Mouse (Mus musculus) layer of hippocampus, adult 11-12 months (tissue): ENCODE results near the gene Canx.
A peak's percentile ranks its signal among the peaks of the same experiment; 100 is the strongest.

Experiments
- DNase-seq: peaks from one replicate; pipeline ENCODE4 v3.0.0; 2022; ENCODE audit warnings: low spot score

Gene Canx

GRCm38 (mm10) chr11:50275568-50276151 lies 49.8 kb downstream of the Canx start:
- no peak for DNase-seq

DNA sequence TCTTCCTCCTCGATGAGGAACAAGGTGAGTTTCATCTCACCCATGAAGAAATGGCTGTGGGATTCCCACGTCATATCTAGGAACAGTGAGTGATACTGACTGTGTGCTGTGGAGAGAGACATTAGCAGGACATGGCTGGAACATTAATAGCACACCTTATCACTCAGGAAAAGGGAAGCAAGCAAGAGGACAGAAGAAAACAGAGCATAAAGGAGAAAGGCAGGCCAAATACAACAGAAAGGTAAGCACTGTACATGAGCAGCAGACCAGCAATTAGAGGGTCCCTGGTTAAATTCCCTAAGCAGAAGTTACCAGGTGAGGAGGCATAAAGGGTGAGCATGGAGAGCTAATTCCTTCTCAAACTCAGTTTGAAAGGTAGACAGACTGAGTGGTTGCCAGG lies 50.4 kb downstream of the Canx start:
- DNase-seq, result no peak

GRCm38 (mm10) chr11:50272819-50273218 lies 52.7 kb downstream of the Canx start:
- DNase-seq, result no peak

DNA sequence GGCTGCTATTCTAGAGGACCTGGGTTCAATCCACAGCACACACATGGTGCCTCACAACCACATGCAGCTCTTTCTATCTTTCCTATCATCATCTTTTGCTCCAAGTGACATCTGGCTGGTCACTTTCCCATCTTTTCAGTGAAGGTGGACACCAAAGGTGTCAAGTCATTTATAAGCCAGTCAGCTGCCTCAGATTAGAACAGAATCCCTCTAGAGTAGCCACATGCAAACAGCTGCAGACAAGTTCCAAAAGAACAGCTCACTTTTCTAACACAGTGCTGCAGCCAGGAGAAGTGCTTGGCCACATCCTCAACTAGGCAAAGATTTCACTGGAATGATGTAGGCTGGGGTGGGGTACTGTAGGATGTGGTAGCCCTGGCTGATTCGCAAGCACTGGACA lies 55.6 kb downstream of the Canx start:
- DNase-seq, result no peak

DNA sequence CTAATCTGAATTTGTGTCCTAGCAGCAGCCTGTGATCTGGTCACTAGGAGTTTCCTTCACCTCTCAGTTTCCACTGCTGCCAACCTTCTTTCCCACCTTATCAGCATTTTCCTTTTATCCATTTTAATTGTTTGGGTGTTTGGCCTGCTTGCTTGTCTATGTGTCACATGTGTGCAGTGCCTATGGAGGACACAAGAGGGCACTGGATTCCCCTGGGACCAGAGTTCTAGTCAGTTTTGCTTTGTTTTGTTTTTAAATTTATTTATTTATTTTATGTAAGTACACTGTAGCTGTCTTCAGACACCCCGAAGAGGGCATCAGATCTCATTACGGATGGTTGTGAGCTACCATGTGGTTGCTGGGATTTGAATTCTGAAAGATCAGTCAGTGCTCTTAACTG lies 56.3 kb downstream of the Canx start:
- DNase-seq, result no peak

DNA sequence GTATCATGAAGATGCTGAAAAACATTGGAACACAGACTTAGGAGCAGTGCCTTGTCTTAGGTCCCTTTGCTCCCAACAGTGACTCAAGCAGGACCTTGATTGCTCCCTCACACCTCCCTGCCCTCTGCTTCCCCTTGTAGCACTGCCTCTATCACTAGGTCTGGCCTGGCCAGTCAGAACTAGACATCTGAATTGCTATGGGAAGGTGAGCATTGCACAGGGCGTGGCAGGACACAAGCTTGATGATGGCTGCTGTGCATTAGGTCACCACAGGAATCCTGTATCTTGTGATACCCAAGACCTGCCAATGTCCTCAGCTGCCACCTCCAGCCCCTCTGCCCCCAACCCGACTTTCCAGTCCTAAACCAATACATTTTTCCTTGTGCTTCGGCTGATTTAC lies 58.5 kb downstream of the Canx start:
- no peak for DNase-seq

DNA sequence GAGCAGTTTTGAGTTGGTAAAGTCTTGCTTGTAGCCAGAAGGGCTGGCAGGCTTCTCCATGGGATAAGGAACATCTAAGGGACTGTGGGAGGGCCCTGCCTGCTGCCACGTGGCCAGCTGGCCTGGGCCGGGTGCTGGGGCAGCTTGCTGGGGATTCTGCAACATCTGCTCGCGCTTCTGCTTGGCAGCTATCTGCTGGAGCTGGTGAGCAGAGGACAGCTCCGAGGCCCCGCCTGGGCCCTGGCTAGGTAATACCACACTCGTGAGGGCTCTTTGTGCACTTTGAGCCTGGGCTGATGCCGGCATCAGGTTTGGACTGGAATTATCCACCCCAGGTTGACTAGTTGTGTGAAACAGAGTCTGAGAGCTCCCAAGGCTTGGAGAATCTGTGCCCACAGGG lies 59.5 kb downstream of the Canx start:
- peak; percentile 40 for DNase-seq

- DNase-seq, result no peak
Measured at GRCm38 (mm10) chr11:50263198-50263597, 62.3 kb downstream of the Canx start.

GRCm38 (mm10) chr11:50262020-50262419 lies 63.5 kb downstream of the Canx start:
- no peak for DNase-seq

- DNase-seq, result peak; percentile 67
Measured at GRCm38 (mm10) chr11:50258310-50258709, 67.2 kb downstream of the Canx start.

GRCm38 (mm10) chr11:50256615-50257014 lies 68.9 kb downstream of the Canx start:
- DNase-seq, result no peak

DNA sequence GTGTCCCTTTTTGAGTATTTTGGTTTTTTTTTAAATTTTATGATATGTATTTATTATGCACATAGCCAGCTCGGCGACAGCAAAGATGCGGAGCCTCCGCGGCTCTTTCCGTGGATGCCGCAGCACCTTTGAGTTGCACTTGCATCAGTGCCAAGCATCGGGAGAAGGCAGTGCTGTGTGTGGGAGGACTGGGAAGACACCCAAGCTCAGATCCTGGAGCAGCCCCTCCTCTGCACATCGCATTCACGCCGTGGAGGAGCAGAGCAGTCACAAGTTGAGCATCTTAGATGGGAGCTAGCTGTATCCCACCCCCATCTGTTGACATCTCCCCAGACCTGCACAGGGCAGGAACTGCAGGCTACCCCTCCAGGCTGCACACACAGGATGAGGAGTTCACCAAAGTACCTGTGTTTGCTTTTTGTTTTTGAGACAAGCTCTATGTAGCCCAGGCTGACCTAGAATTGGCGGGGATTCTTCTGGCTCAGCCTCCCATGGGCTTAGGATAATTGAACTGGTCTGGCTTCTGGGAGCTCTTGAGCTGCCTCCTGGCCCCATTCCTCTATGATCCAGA lies 71.4 kb downstream of the Canx start:
- DNase-seq, result peak; percentile 79

GRCm38 (mm10) chr11:50253393-50253792 lies 72.1 kb downstream of the Canx start:
- no peak for DNase-seq

- no peak for DNase-seq
Measured at GRCm38 (mm10) chr11:50252684-50253265, 72.7 kb downstream of the Canx start.

- DNase-seq, result no peak
Measured at GRCm38 (mm10) chr11:50252166-50252565, 73.3 kb downstream of the Canx start.

DNA sequence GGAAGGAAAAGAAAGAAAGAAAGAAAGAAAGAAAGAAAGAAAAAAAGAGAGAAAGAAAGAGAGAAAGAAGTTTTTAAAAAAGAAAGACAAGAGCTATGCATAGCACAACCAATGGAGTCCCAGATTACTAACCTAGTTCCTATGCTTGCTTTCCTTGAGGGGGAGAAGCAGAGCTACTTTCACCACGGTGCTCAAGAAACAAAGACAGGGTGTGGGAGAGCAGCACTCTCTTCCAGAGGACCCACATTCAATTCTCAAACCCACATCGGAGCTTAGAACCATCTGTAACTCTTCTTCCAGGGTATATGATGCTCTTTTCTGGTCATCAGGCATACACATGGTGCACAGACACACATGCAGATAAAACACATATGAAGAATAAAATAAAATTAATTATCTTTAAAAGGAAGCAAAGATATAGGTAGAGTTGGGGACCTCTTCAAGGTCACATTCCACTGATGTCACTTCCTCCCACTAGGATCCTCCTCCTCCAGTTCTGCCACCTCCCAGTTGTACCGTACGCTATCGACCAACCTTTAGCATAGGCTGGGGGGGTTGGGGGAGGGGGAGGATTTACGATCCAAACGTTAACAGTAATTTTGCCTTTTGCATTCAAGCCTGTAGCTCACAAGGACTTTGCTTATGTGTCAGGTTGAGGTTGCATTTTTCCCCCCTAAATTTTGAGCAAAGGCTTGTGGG lies 76.9 kb downstream of the Canx start:
- no peak for DNase-seq

DNA sequence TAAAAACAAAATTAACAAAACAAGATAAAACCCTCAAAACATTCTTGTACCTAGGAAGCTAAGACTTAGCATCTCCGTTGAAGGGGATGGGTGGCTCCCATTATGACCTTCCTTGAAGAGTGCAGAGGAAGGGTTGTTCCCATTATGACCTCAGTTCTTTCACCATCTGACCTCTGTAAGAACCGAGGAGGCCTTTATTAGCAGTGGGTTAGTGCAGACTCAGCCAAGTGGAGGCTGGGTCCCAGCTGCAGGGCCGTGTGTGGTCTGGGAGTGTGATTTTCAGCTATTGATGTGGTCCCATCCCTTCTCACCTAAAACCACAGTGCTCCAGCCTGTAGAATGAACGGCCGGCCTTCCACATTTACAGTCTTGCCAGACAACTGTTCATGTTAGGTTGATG lies 80.2 kb downstream of the Canx start:
- DNase-seq, result no peak
